Mouse (Mus musculus): ENCODE measurements around the gene Snai3. TPM values are rescaled to one million over a fixed set of nuclear protein-coding genes. Genes with fewer than 3 reads are reported as not detected.
A peak's percentile ranks its signal among the peaks of the same experiment; 100 is the strongest.

The Snai3 gene
- 1.1 and 1.2 TPM in 2 replicates for polyA plus RNA-seq (2015; fragmentation: Nextera tagmentation; extraction: Ambion mirVana)

- H3K4me2 ChIP-seq: peak within 1 kb of the TSS; percentile 57
- peaks cover 46% of the 10 kb centered on the region for H3K27me3 ChIP-seq
- peaks cover 34% of the 10 kb centered on the region for H3K4me1 ChIP-seq
- no peaks in the 10 kb centered on the region for H3K9me3 ChIP-seq
- ATAC-seq (ENCODE audit: borderline replicate concordance, extremely low read depth, low FRiP score, low TSS enrichment): peak; percentile 76
- H3K36me3 ChIP-seq: no peaks in the 10 kb centered on the region; the same call in 1 of the 2 replicates
- 0 out of 2 replicates have a peak within 1 kb of the TSS, but pooled peaks have one; percentile 27 for H3K27ac ChIP-seq
- WGBS: 1% methylated on average over 56 of the region's 56 CpGs
- H3K9ac ChIP-seq: peak within 1 kb of the TSS; percentile 32
- peak within 1 kb of the TSS; percentile 37 for H3K4me3 ChIP-seq
Measured at GRCm38 (mm10) chr8:122460524-122461472, at the start of gene Snai3. TSS of gene Snai3 (minus strand) at chr8:122460733.

- WGBS: 30% methylated on average over 10 of the region's 10 CpGs
- Histone ChIP-seq H3K4me2 (no peak overlapping the region), H3K9ac (no peak overlapping the region), H3K4me3 (no peak overlapping the region), H3K4me1 (no peaks in the 10 kb centered on the region), H3K27me3 (no peaks in the 10 kb centered on the region), H3K36me3 (peaks cover 47% of the 10 kb centered on the region), H3K9me3 (no peaks in the 10 kb centered on the region), H3K27ac (no peak overlapping the region)
- peak; percentile 35; the same call in 1 of the 2 replicates for ATAC-seq (ENCODE audit: borderline replicate concordance, extremely low read depth, low FRiP score, low TSS enrichment)
Measured at GRCm38 (mm10) chr8:122500856-122501255, 40.3 kb upstream of the Snai3 start.

- H3K9me3 ChIP-seq: no peaks in the 10 kb centered on the region
- H3K4me1 ChIP-seq: no peaks in the 10 kb centered on the region
- peaks cover 75% of the 10 kb centered on the region for H3K36me3 ChIP-seq
- WGBS: 70% methylated on average over 17 of the region's 17 CpGs
- no peak overlapping the region for H3K9ac ChIP-seq
- H3K27me3 ChIP-seq: no peaks in the 10 kb centered on the region
- H3K4me3 ChIP-seq: no peak overlapping the region
- peak overlapping the region; percentile 68 for H3K27ac ChIP-seq
- no peak for ATAC-seq (ENCODE audit: borderline replicate concordance, extremely low read depth, low FRiP score, low TSS enrichment)
- no peak overlapping the region for H3K4me2 ChIP-seq
Measured at GRCm38 (mm10) chr8:122497912-122498311, 37.4 kb upstream of the Snai3 start.

GRCm38 (mm10) chr8:122497016-122497734 is 36.6 kb upstream of the Snai3 start:
- Histone ChIP-seq H3K4me2 (no peak overlapping the region), H3K4me3 (no peak overlapping the region), H3K27me3 (no peaks in the 10 kb centered on the region), H3K27ac (peak overlapping the region; percentile 68), H3K9ac (no peak overlapping the region), H3K4me1 (no peaks in the 10 kb centered on the region), H3K36me3 (peaks cover 82% of the 10 kb centered on the region), H3K9me3 (no peaks in the 10 kb centered on the region)
- ATAC-seq (ENCODE audit: borderline replicate concordance, extremely low read depth, low FRiP score, low TSS enrichment): peak; percentile 15; the same call in 1 of the 2 replicates
- WGBS: 76% methylated on average over 12 of the region's 12 CpGs

- H3K36me3 ChIP-seq: peaks cover 96% of the 10 kb centered on the region
- H3K27ac ChIP-seq: no peak overlapping the region
- 91% methylated on average over 9 of the region's 9 CpGs for WGBS
- no peaks in the 10 kb centered on the region for H3K4me1 ChIP-seq
- no peak overlapping the region for H3K4me2 ChIP-seq
- no peak overlapping the region for H3K9ac ChIP-seq
- no peaks in the 10 kb centered on the region for H3K9me3 ChIP-seq
- H3K27me3 ChIP-seq: no peaks in the 10 kb centered on the region
- ATAC-seq (ENCODE audit: borderline replicate concordance, extremely low read depth, low FRiP score, low TSS enrichment): no peak
- no peak overlapping the region for H3K4me3 ChIP-seq
Measured at GRCm38 (mm10) chr8:122488387-122488786, 27.9 kb upstream of the Snai3 start.

GRCm38 (mm10) chr8:122484831-122485230 is 24.3 kb upstream of the Snai3 start:
- Histone ChIP-seq H3K4me2 (no peak overlapping the region), H3K9ac (no peak overlapping the region), H3K4me1 (no peaks in the 10 kb centered on the region), H3K9me3 (no peaks in the 10 kb centered on the region), H3K36me3 (peaks cover 92% of the 10 kb centered on the region), H3K27me3 (no peaks in the 10 kb centered on the region), H3K27ac (no peak overlapping the region), H3K4me3 (no peak overlapping the region)
- ATAC-seq (ENCODE audit: borderline replicate concordance, extremely low read depth, low FRiP score, low TSS enrichment): no peak
- WGBS: 84% methylated on average over 12 of the region's 12 CpGs

GRCm38 (mm10) chr8:122483877-122484276 is 23.3 kb upstream of the Snai3 start:
- H3K27ac ChIP-seq: no peak overlapping the region
- no peak overlapping the region for H3K9ac ChIP-seq
- no peak for ATAC-seq (ENCODE audit: borderline replicate concordance, extremely low read depth, low FRiP score, low TSS enrichment)
- H3K4me1 ChIP-seq: no peaks in the 10 kb centered on the region
- H3K27me3 ChIP-seq: no peaks in the 10 kb centered on the region
- H3K4me2 ChIP-seq: no peak overlapping the region
- H3K36me3 ChIP-seq: peaks cover 92% of the 10 kb centered on the region
- 98% methylated on average over 7 of the region's 7 CpGs for WGBS
- no peaks in the 10 kb centered on the region for H3K9me3 ChIP-seq
- no peak overlapping the region for H3K4me3 ChIP-seq

GRCm38 (mm10) chr8:122482448-122482847 is 21.9 kb upstream of the Snai3 start:
- WGBS: 87% methylated on average over 8 of the region's 8 CpGs
- Histone ChIP-seq H3K27ac (no peak overlapping the region), H3K9me3 (no peaks in the 10 kb centered on the region), H3K9ac (no peak overlapping the region), H3K36me3 (peaks cover 82% of the 10 kb centered on the region), H3K27me3 (no peaks in the 10 kb centered on the region), H3K4me3 (no peak overlapping the region), H3K4me2 (no peak overlapping the region), H3K4me1 (no peaks in the 10 kb centered on the region)
- ATAC-seq (ENCODE audit: borderline replicate concordance, extremely low read depth, low FRiP score, low TSS enrichment): no peak

- Histone ChIP-seq H3K9me3 (no peaks in the 10 kb centered on the region), H3K4me2 (peak within 1 kb of the TSS; percentile 90), H3K4me3 (peak within 1 kb of the TSS; percentile 99), H3K27me3 (no peaks in the 10 kb centered on the region), H3K36me3 (peaks cover 19% of the 10 kb centered on the region), H3K9ac (peak within 1 kb of the TSS; percentile 92), H3K4me1 (peaks cover 22% of the 10 kb centered on the region), H3K27ac (peak within 1 kb of the TSS; percentile 66)
- under 1% methylated on average over 103 of the region's 103 CpGs for WGBS
- peak; percentile 92 for ATAC-seq (ENCODE audit: borderline replicate concordance, extremely low read depth, low FRiP score, low TSS enrichment)
Measured at GRCm38 (mm10) chr8:122475580-122476320, 15.2 kb upstream of the Snai3 start, which contains the start of the genes Rnf166 and Ctu2. TSS of gene Rnf166 (minus strand) at chr8:122476064. TSS of gene Ctu2 (plus strand) at chr8:122476143.

- H3K4me2 ChIP-seq: peak overlapping the region; percentile 90
- peaks cover 22% of the 10 kb centered on the region for H3K4me1 ChIP-seq
- no peaks in the 10 kb centered on the region for H3K27me3 ChIP-seq
- ATAC-seq (ENCODE audit: borderline replicate concordance, extremely low read depth, low FRiP score, low TSS enrichment): peak; percentile 11
- no peaks in the 10 kb centered on the region for H3K9me3 ChIP-seq
- peak overlapping the region; percentile 99 for H3K4me3 ChIP-seq
- 4% methylated on average over 16 of the region's 16 CpGs for WGBS
- H3K36me3 ChIP-seq: peaks cover 18% of the 10 kb centered on the region
- peak overlapping the region; percentile 66 for H3K27ac ChIP-seq
- H3K9ac ChIP-seq: peak overlapping the region; percentile 92
Measured at GRCm38 (mm10) chr8:122474951-122475560, 14.5 kb upstream of the Snai3 start.

Data from lung, embryonic 15.5 days (tissue).